Mouse (Mus musculus) cerebellum, adult 2 months (tissue): Measurements from ENCODE around the gene Cstf3.

ENCODE experiments used
- CTCF ChIP-seq: fragments of 200-500 bp; IDR thresholded peaks from 2 replicates; pipeline ENCODE4 v1.5.1; 2011; ENCODE audit warnings: low read depth, mild to moderate bottlenecking, control low read depth, low read length, moderate library complexity, borderline replicate concordance; ENCODE audit not compliant: insufficient read depth
- POLR2A ChIP-seq: fragments of 200-500 bp; IDR thresholded peaks from 2 replicates; pipeline ENCODE4 v1.6.1; 2011; ENCODE audit warnings: low read length, control low read depth, borderline replicate concordance; ENCODE audit not compliant: insufficient read depth

- TF ChIP-seq CTCF: no peak
- no peak for TF ChIP-seq POLR2A
Measured at GRCm38 (mm10) chr2:104585645-104586044, 4.7 kb upstream of the Cstf3 start.
